16 mouse cellular contexts compared by ENCODE assay signal in the genomic region with DNA sequence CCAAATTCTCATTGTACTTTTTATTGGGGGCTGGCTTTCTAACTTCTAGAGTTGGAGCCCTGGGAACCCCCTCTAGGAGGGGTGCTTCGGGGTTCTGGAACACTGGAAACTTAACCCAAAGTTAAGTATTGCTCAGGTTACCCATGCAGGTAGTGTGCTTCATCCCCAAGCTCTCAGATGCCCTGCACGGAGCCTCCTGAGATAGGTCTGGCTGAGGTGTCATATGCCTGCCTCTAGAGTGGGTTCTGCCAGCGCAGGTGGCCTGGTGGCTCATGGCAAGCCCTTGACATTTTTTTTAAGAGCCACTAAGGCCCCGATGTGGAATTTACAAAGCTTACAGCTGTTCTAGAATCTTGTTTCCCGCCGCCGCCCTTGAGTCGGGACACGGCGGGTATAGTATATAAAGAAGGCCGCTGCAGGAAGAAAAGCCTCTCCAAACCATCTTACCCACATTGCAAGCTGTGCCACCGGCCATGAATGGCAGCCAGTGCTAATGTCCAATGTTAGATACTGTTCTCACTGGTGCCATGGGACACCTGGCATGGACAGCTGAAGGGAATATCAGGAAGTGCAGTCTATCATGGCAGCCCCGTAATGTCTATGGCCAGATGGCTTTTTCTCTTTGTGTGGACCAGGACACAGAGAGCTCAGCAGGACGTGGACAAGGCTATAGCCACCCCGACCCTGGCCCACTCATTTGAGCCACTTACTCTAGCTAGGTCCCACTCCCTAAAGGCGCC.
DNase-seq lines count a peak whose midpoint lies in the region; ATAC-seq lines count a peak whose summit lies in the region.
"Had no signal": no experiment of that assay in that cellular context is flagged by ENCODE, and none has a peak within 500 bp of the region (broad histone marks: within the 10 kb centered on the region; RNA-seq: fewer than 3 reads in every experiment).

No protein-coding gene starts in this region.

- peak overlapping the region; percentile 64 for H3K27ac ChIP-seq in hindbrain, embryonic 13.5 days
- no peak overlapping the region for H3K27ac ChIP-seq in hindbrain, embryonic 11.5 days (ENCODE audit: low read depth, low read length)
- H3K27ac ChIP-seq in lung, embryonic 15.5 days, result peak overlapping the region; percentile 64
- H3K27ac ChIP-seq in embryonic facial prominence, embryonic 13.5 days, result 0 out of 2 replicates have a peak overlapping the region, but pooled peaks have one; percentile 39
- peak overlapping the region; percentile 17; the same call in 1 of the 2 replicates for H3K27ac ChIP-seq in hindbrain, embryonic 16.5 days (ENCODE audit: low read depth, low read length)
- H3K27ac ChIP-seq: kidney, embryonic 15.5 days; liver, embryonic 14.5 days; midbrain, embryonic 12.5 days; neural tube, embryonic 12.5 days had no signal

- no peak overlapping the region for H3K4me2 ChIP-seq in hindbrain, embryonic 13.5 days
- H3K4me2 ChIP-seq in hindbrain, embryonic 11.5 days (replicated peaks; ENCODE audit: low read depth, low read length), result no peak overlapping the region
- H3K4me2 ChIP-seq in lung, embryonic 15.5 days, result no peak overlapping the region
- no peak overlapping the region for H3K4me2 ChIP-seq in embryonic facial prominence, embryonic 13.5 days
- H3K4me2 ChIP-seq in hindbrain, embryonic 16.5 days (ENCODE audit: low read length), result no peak overlapping the region
- H3K4me2 ChIP-seq: kidney, embryonic 15.5 days; midbrain, embryonic 12.5 days; neural tube, embryonic 12.5 days had no signal

- 0 out of 2 replicates have a peak, but pooled peaks have one; percentile 30 for ATAC-seq in hindbrain, embryonic 13.5 days (ENCODE audit: low FRiP score)
- ATAC-seq in hindbrain, embryonic 11.5 days (ENCODE audit: low FRiP score), result no peak
- peak; percentile 46 for ATAC-seq in lung, embryonic 15.5 days (ENCODE audit: borderline replicate concordance, extremely low read depth, low FRiP score, low TSS enrichment)
- ATAC-seq in embryonic facial prominence, embryonic 13.5 days (ENCODE audit: insufficient number of reproducible peaks, insufficient read depth, low FRiP score, low TSS enrichment, low read depth), result no peak
- peak; percentile 37 for ATAC-seq in hindbrain, embryonic 16.5 days
- ATAC-seq: inflammation-experienced regulatory T-cells, adult 6 months had no signal

- H3K36me3 ChIP-seq in hindbrain, embryonic 13.5 days, result no peaks in the 10 kb centered on the region
- no peaks in the 10 kb centered on the region for H3K36me3 ChIP-seq in hindbrain, embryonic 11.5 days (ENCODE audit: control insufficient read depth, insufficient read depth, low read length)
- no peaks in the 10 kb centered on the region for H3K36me3 ChIP-seq in lung, embryonic 15.5 days
- H3K36me3 ChIP-seq in embryonic facial prominence, embryonic 13.5 days, result no peaks in the 10 kb centered on the region
- no peaks in the 10 kb centered on the region for H3K36me3 ChIP-seq in hindbrain, embryonic 16.5 days (ENCODE audit: control insufficient read depth, insufficient read depth, low read length)
- H3K36me3 ChIP-seq: kidney, embryonic 15.5 days; midbrain, embryonic 12.5 days; neural tube, embryonic 12.5 days had no signal

- no peaks in the 10 kb centered on the region for H3K9me3 ChIP-seq in hindbrain, embryonic 13.5 days
- H3K9me3 ChIP-seq in hindbrain, embryonic 11.5 days (ENCODE audit: control insufficient read depth, low read length), result no peaks in the 10 kb centered on the region
- H3K9me3 ChIP-seq in lung, embryonic 15.5 days, result no peaks in the 10 kb centered on the region
- no peaks in the 10 kb centered on the region for H3K9me3 ChIP-seq in embryonic facial prominence, embryonic 13.5 days
- H3K9me3 ChIP-seq in hindbrain, embryonic 16.5 days (ENCODE audit: control insufficient read depth, low read length), result no peaks in the 10 kb centered on the region
- H3K9me3 ChIP-seq: kidney, embryonic 15.5 days; midbrain, embryonic 12.5 days; neural tube, embryonic 12.5 days had no signal

- H3K9ac ChIP-seq in hindbrain, embryonic 13.5 days, result no peak overlapping the region
- no peak overlapping the region for H3K9ac ChIP-seq in hindbrain, embryonic 11.5 days (ENCODE audit: low read depth, low read length)
- H3K9ac ChIP-seq in lung, embryonic 15.5 days, result no peak overlapping the region
- H3K9ac ChIP-seq in embryonic facial prominence, embryonic 13.5 days, result no peak overlapping the region
- H3K9ac ChIP-seq in hindbrain, embryonic 16.5 days (ENCODE audit: low read depth, low read length), result no peak overlapping the region
- H3K9ac ChIP-seq: kidney, embryonic 15.5 days; liver, embryonic 14.5 days; midbrain, embryonic 12.5 days; neural tube, embryonic 12.5 days had no signal

- no peak for DNase-seq in hindbrain, embryonic 11.5 days (ENCODE audit: low spot score)
- DNase-seq in lung, postnatal 10 days, result no peak
- no peak for DNase-seq in frontal cortex, postnatal 25 days (ENCODE audit: low spot score in 2 of 2)
- DNase-seq: cerebellum, adult 18-20 months; gastrocnemius, postnatal 10 days; right cerebral cortex, postnatal 25 days; thymus, postnatal 36 days had no signal

- peaks cover 50% of the 10 kb centered on the region for H3K4me1 ChIP-seq in hindbrain, embryonic 13.5 days (replicated peaks)
- H3K4me1 ChIP-seq in hindbrain, embryonic 11.5 days (replicated peaks; ENCODE audit: control insufficient read depth, insufficient read depth, low read length), result no peaks in the 10 kb centered on the region; the same call in 1 of the 2 replicates
- H3K4me1 ChIP-seq in lung, embryonic 15.5 days, result peaks cover 29% of the 10 kb centered on the region
- H3K4me1 ChIP-seq in embryonic facial prominence, embryonic 13.5 days, result peaks cover 52% of the 10 kb centered on the region
- peaks cover 13% of the 10 kb centered on the region for H3K4me1 ChIP-seq in hindbrain, embryonic 16.5 days (ENCODE audit: control insufficient read depth, insufficient read depth, low read depth, low read length)

- WGBS in hindbrain, embryonic 13.5 days, result 85% methylated on average over 16 of the region's 16 CpGs
- WGBS in hindbrain, embryonic 11.5 days, result 91% methylated on average over 16 of the region's 16 CpGs
- 69% methylated on average over 16 of the region's 16 CpGs for WGBS in lung, embryonic 15.5 days
- 92% methylated on average over 16 of the region's 16 CpGs for WGBS in embryonic facial prominence, embryonic 13.5 days
- WGBS in hindbrain, embryonic 16.5 days, result 79% methylated on average over 16 of the region's 16 CpGs

- H3K4me3 ChIP-seq in hindbrain, embryonic 13.5 days, result no peak overlapping the region
- H3K4me3 ChIP-seq in hindbrain, embryonic 11.5 days (ENCODE audit: low read depth, low read length), result no peak overlapping the region
- H3K4me3 ChIP-seq in lung, embryonic 15.5 days, result no peak overlapping the region
- no peak overlapping the region for H3K4me3 ChIP-seq in embryonic facial prominence, embryonic 13.5 days
- no peak overlapping the region for H3K4me3 ChIP-seq in hindbrain, embryonic 16.5 days (ENCODE audit: low read length)
- H3K4me3 ChIP-seq: kidney, embryonic 15.5 days; midbrain, embryonic 12.5 days; neural tube, embryonic 12.5 days had no signal

- no peaks in the 10 kb centered on the region for H3K27me3 ChIP-seq in hindbrain, embryonic 13.5 days
- no peaks in the 10 kb centered on the region for H3K27me3 ChIP-seq in hindbrain, embryonic 11.5 days (ENCODE audit: control insufficient read depth, insufficient read depth, low read length)
- no peaks in the 10 kb centered on the region for H3K27me3 ChIP-seq in lung, embryonic 15.5 days
- no peaks in the 10 kb centered on the region for H3K27me3 ChIP-seq in embryonic facial prominence, embryonic 13.5 days
- no peaks in the 10 kb centered on the region for H3K27me3 ChIP-seq in hindbrain, embryonic 16.5 days (replicated peaks; ENCODE audit: control insufficient read depth, insufficient read depth, low read length)
- H3K27me3 ChIP-seq: kidney, embryonic 15.5 days; midbrain, embryonic 12.5 days; neural tube, embryonic 12.5 days had no signal

Comparison
In these comparisons a context has a peak if more than half of its experiments do, and no peak if none do; other contexts are left out.
1. ATAC-seq: peak in hindbrain, embryonic 13.5 days (single experiment), lung, embryonic 15.5 days (single experiment) and hindbrain, embryonic 16.5 days (single experiment); none in hindbrain, embryonic 11.5 days (single experiment) and embryonic facial prominence, embryonic 13.5 days (single experiment).